Mouse (Mus musculus) kidney, postnatal 0 days (tissue): ENCODE data around the gene Oaz1. TPM values are rescaled to one million over a fixed set of nuclear protein-coding genes. Genes with fewer than 3 reads are reported as not detected.

Experiments used
- ATAC-seq: fragments of 200-750 bp; cut with Nextera tagmentation; replicated peaks from 2 replicates; pipeline ENCODE4 v1.8.0; 2017; ENCODE audit warnings: low read depth, moderate number of reproducible peaks, moderate TSS enrichment, moderate library complexity; ENCODE audit not compliant: low FRiP score
- DNase-seq: peaks from one replicate; pipeline ENCODE4 v3.0.0-alpha.2; 2016; ENCODE audit warnings: low spot score
- H3K27ac ChIP-seq: fragments of 300-500 bp; sonication (generic); 2 replicates; pipeline ENCODE4 v1.5.1; 2014; ENCODE audit warnings: mild to moderate bottlenecking
- H3K27me3 ChIP-seq: fragments of 300-500 bp; sonication (generic); 2 replicates; pipeline ENCODE4 v1.6.1; 2014; ENCODE audit warnings: low read length, mixed read lengths; ENCODE audit not compliant: insufficient read depth
- H3K36me3 ChIP-seq: fragments of 300-500 bp; sonication (generic); 2 replicates; pipeline ENCODE4 v1.6.1; 2014; ENCODE audit warnings: low read length, mixed read lengths; ENCODE audit not compliant: insufficient read depth
- H3K4me1 ChIP-seq: fragments of 300-500 bp; sonication (generic); replicated peaks from 2 replicates; pipeline ENCODE4 v1.6.1; 2014; ENCODE audit warnings: antibody characterized with exemption, low read length, mixed read lengths; ENCODE audit not compliant: insufficient read depth
- H3K4me2 ChIP-seq: fragments of 300-500 bp; sonication (generic); 2 replicates; pipeline ENCODE4 v1.6.1; 2014; ENCODE audit warnings: mild to moderate bottlenecking, low read length, moderate library complexity, mixed read lengths
- H3K4me3 ChIP-seq: fragments of 300-500 bp; sonication (generic); replicated peaks from 2 replicates; pipeline ENCODE4 v1.5.1; 2014; ENCODE audit warnings: low read depth, low read length
- H3K9ac ChIP-seq: fragments of 300-500 bp; sonication (generic); 2 replicates; pipeline ENCODE4 v1.6.1; 2014; ENCODE audit warnings: low read depth, low read length
- H3K9me3 ChIP-seq: fragments of 300-500 bp; sonication (generic); replicated peaks from 2 replicates; pipeline ENCODE4 v1.6.1; 2016; ENCODE audit warnings: low read length, inconsistent platforms, mixed read lengths
- CTCF ChIP-seq: IDR thresholded peaks from 2 replicates; pipeline ENCODE4 v1.5.1; 2016; ENCODE audit warnings: antibody characterized with exemption, low read depth, mild to moderate bottlenecking, moderate library complexity
- WGBS: fragments of 180-500 bp; shearing (Covaris S2); extraction: QIAGEN DNeasy Blood & Tissue Kit; methylation state at CpG from one replicate; pipeline ENCODE4 v1.1.7; 2014; 5-methylcytosine and 5-hydroxymethylcytosine counted together
- polyA plus RNA-seq: library from polyadenylated mRNA; unstranded; fragments of >200 nt; fragmentation: Nextera tagmentation; extraction: Ambion mirVana; gene quantifications from 2 replicates; pipeline ENCODE4 v1.2.1, GENCODE M21; 2015

The Oaz1 gene
- polyA plus RNA-seq, 1 experiment from 2014 or later: 1,422 TPM

DNA sequence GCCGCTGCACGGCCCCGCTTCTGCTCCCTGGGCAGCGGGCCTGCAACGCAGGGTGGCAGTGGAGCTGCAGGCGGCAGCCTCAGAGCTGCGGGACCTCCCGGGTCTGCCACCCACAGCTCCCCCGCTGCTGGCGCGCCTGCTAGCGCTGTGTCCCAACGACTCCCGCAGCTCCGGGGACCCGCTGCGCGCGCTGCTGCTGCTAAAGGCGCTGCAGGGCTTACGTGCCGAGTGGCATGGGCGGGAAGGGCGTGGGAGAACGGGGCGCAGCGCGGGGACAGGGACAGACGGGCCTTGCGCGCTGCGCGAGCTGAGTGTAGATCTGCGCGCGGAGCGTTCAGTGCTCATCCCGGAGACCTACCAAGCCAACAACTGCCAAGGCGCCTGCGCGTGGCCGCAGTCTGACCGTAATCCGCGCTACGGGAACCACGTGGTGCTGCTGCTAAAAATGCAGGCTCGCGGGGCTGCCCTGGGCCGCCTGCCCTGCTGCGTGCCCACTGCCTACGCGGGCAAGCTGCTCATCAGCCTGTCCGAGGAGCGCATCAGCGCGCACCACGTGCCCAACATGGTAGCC lies 19.3 kb upstream of the Oaz1 start:
- under 1% methylated on average over 57 of the region's 58 CpGs for WGBS
- TF ChIP-seq CTCF: peak; percentile 25; the same call in 1 of the 2 replicates

DNA sequence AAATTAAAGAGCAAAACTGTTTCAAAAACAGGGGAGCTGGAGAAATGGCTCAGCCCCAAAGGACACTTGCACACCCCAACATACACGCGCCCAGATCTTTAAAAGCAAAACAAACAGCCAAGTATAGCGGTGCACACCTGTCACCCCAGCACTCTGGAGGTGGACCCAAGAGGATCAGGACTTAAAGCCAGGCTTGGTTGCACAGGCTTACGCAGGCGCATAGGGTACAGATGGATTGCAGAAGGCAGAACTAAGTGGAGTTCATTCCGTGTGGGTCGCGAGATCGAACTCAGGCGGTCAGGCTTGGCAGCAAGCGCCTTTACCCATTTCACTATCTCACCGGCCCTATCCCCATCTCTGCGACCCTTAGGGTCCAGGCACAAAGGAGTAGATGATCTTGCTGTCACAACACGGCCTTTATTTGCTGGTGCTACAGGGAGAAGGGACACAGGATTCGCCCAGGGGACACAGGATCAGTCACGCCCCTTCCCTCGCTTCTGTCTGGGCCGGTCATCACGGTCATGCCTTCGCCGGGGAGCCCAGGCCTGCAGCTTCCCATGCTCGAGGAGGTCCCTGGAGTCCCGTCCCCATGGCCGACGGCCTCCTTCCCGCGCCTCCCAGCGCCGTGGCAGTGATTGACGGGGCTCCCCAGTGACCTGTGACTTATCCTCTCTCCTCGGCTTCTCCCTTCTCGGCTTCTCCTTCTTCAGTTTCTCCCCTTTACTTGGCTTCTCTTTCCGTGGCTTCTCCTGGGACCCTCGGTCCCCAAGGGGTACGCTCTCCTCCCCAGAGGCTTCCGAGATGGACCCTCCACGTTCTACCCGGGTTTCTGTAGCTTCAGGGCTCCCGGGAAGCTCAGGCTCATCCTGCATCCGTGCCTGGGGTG lies 18.1 kb upstream of the Oaz1 start:
- peaks cover 34% of the 10 kb centered on the region for H3K4me1 ChIP-seq
- ATAC-seq (no peak), DNase-seq (no peak)
- no peaks in the 10 kb centered on the region for H3K9me3 ChIP-seq
- H3K4me3 ChIP-seq: no peak overlapping the region; the same call in 1 of the 2 replicates
- TF ChIP-seq CTCF: no peak
- H3K9ac ChIP-seq: peak overlapping the region; percentile 20
- no peaks in the 10 kb centered on the region for H3K27me3 ChIP-seq
- H3K4me2 ChIP-seq: peak overlapping the region; percentile 89
- 17% methylated on average over 40 of the region's 40 CpGs for whole genome bisulfite sequencing
- H3K27ac ChIP-seq: no peak overlapping the region
- H3K36me3 ChIP-seq: peaks cover 16% of the 10 kb centered on the region

More for the DNA sequence above, 19.3 kb upstream of the Oaz1 start:
- H3K27me3 ChIP-seq: no peaks in the 10 kb centered on the region
- peak overlapping the region; percentile 36 for H3K4me3 ChIP-seq
- H3K36me3 ChIP-seq: peaks cover 27% of the 10 kb centered on the region
- peak overlapping the region; percentile 89 for H3K4me2 ChIP-seq
- ATAC-seq (peak; percentile 50), DNase-seq (peak; percentile 77)
- peaks cover 34% of the 10 kb centered on the region for H3K4me1 ChIP-seq
- H3K27ac ChIP-seq: peak overlapping the region; percentile 56
- peak overlapping the region; percentile 65; the same call in 1 of the 2 replicates for H3K9ac ChIP-seq
- H3K9me3 ChIP-seq: no peaks in the 10 kb centered on the region

DNA sequence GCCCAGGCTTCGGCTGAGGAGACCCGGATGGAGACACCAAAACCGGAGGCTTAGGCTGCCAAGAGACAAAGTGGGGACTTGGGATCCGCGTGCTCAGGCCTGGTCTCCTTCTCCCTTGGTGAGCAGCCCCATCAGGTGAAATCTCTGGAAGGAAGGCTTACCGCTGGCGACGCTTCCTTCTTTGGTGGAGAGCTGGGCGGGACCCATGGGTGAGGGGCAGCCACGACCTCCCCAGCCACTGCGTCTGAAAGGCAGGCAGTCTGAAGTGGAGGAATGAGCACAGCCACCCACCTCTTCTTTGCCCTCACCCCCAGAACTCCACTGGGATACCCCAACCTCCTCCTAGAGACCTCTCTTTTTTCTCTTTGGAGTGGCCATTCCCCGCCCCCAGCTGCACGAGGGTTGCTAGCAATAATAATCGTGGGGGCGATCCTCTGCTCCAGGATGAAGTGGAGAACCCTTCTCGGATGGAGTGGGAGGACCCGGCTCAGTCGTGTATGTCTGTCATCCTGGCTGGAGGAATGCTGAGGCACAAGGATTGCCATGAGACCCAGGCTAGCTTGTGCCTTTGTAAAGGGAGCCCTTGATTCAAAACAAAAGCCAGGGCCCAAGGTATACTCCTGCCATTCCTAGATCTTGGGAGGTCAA lies 17.3 kb upstream of the Oaz1 start:
- H3K4me3 ChIP-seq: no peak overlapping the region; the same call in 1 of the 2 replicates
- no peak for ATAC-seq
- no peaks in the 10 kb centered on the region for H3K9me3 ChIP-seq
- peak; percentile 66 for DNase-seq
- H3K4me2 ChIP-seq: peak overlapping the region; percentile 89
- no peaks in the 10 kb centered on the region for H3K27me3 ChIP-seq
- H3K36me3 ChIP-seq: peaks cover 8% of the 10 kb centered on the region
- peak overlapping the region; percentile 20 for H3K9ac ChIP-seq
- TF ChIP-seq CTCF: no peak
- 5% methylated on average over 18 of the region's 18 CpGs for WGBS
- peaks cover 34% of the 10 kb centered on the region for H3K4me1 ChIP-seq
- no peak overlapping the region for H3K27ac ChIP-seq

DNA sequence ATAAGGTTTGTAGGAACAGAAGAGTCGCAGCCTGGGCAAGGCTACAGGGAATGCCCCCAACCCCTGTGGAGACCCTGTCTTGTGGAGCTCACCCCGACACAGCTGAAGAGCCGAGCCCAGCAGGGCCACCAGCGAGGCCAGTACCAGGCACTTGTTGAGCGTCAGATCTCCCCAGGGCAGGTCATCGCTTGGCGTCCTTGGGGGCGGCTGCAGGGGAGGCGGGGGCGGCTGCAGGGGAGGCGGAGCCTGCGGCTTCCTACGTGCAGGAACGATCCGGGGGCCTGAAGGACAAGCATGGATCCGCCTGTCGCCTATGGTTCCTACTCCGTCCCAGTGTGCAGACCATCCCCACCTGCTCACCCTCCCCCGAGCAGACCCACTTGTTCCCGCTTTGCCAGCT lies 16.4 kb upstream of the Oaz1 start:
- peak overlapping the region; percentile 38; the same call in 1 of the 2 replicates for H3K9ac ChIP-seq
- TF ChIP-seq CTCF: no peak
- no peaks in the 10 kb centered on the region for H3K27me3 ChIP-seq
- 4% methylated on average over 19 of the region's 20 CpGs for WGBS
- no peak for ATAC-seq
- no peak overlapping the region for H3K27ac ChIP-seq
- H3K36me3 ChIP-seq: no peaks in the 10 kb centered on the region
- peak overlapping the region; percentile 25 for H3K4me2 ChIP-seq
- H3K4me1 ChIP-seq: peaks cover 34% of the 10 kb centered on the region
- H3K9me3 ChIP-seq: no peaks in the 10 kb centered on the region
- no peak overlapping the region for H3K4me3 ChIP-seq
- no peak for DNase-seq

DNA sequence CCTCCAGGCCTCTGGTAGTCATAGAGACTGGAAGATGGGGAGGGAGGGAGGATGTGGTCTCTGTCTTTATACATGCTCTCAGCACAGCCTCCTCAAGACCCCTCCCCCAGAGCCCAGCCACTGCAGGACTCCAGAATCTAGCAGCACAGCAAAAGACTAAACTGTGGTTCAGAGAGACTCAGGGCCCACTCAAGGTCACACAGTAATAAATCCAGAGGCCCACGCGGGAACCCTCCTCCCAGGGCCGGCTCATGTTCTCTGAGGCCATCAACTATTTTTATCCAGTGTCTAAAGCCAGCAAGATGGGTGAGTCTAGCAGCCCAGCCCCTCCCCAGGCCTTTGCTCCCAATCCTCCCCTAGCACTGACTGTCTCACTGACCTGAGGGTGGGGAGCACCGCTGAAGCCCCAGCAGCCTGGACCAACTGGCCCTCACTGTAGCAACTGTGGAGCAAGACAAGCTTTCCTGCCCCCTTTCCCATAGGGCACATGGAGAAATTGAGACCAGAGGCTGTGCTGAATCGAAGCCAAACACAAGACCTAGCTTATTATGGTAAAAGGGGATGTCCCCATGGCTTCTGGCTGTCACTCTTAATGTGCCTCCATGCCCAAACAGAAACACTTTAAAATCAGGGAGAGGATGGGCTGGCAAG lies 13.9 kb upstream of the Oaz1 start:
- H3K4me1 ChIP-seq: peaks cover 21% of the 10 kb centered on the region
- no peak overlapping the region for H3K4me3 ChIP-seq
- ATAC-seq (no peak), DNase-seq (no peak)
- H3K9ac ChIP-seq: no peak overlapping the region
- TF ChIP-seq CTCF: no peak
- H3K9me3 ChIP-seq: no peaks in the 10 kb centered on the region
- H3K36me3 ChIP-seq: no peaks in the 10 kb centered on the region
- H3K27me3 ChIP-seq: no peaks in the 10 kb centered on the region
- 22% methylated on average over 5 of the region's 5 CpGs for WGBS
- no peak overlapping the region for H3K27ac ChIP-seq
- H3K4me2 ChIP-seq: no peak overlapping the region

DNA sequence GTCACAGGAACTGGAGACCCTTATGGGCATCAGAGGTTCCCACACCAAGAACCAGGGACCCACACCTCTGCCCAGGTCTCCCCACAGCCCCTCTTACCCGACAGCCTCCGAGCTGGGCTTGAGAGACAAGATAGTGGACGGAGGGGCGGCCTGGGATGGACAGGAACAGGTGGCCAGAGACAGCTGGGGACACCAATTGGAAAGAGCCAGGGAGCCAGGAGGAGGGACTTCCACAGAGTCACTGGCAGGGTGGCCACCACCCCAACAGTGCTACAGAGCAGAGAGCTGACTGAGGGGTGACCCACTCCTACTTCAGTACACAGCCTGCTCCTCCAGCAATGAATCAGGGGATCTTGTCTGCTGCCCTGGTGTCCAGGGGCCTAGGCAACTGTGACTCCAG lies 13.1 kb upstream of the Oaz1 start, which contains the start of gene Jsrp1:
Jsrp1 (minus strand) TSS at position 133 of the 400 bp plus-strand sequence.
- no peak within 1 kb of the TSS for H3K9ac ChIP-seq
- WGBS: 70% methylated on average over 4 of the region's 4 CpGs
- no peaks in the 10 kb centered on the region for H3K36me3 ChIP-seq
- H3K27ac ChIP-seq: no peak within 1 kb of the TSS
- H3K4me3 ChIP-seq: no peak within 1 kb of the TSS
- ATAC-seq: no peak
- TF ChIP-seq CTCF: no peak
- peaks cover 12% of the 10 kb centered on the region for H3K4me1 ChIP-seq
- H3K27me3 ChIP-seq: no peaks in the 10 kb centered on the region
- H3K4me2 ChIP-seq: no peak within 1 kb of the TSS
- DNase-seq: no peak
- H3K9me3 ChIP-seq: no peaks in the 10 kb centered on the region
